Mouse (Mus musculus) bone marrow macrophage, adult 2 months (primary cell): ENCODE measurements around the gene Tgm5.

ENCODE experiments used
- CTCF ChIP-seq: IDR thresholded peaks from 2 replicates; pipeline ENCODE4 v1.5.1; 2012; ENCODE audit warnings: low read depth, mild to moderate bottlenecking, low read length, moderate library complexity
- POLR2A ChIP-seq: IDR thresholded peaks from 2 replicates; pipeline ENCODE4 v1.6.1; 2012; ENCODE audit warnings: mild to moderate bottlenecking, low read depth, low read length, borderline replicate concordance

GRCm38 (mm10) chr2:121067116-121067515 is 18.5 kb downstream of the Tgm5 start:
- TF ChIP-seq POLR2A = no peak
- no peak for TF ChIP-seq CTCF
